Mouse (Mus musculus) liver, embryonic 14 days (tissue): Measurements from ENCODE around the gene Msn. TPM values are rescaled to one million over a fixed set of nuclear protein-coding genes. Genes with fewer than 3 reads are reported as not detected.

ENCODE experiments used
- polyA plus RNA-seq: library from polyadenylated mRNA; depleted of rRNA; stranded (reverse); fragments of >200 nt; gene quantifications from 2 replicates; pipeline ENCODE4 v1.2.3, GENCODE M21; 2012; rRNA removed

Msn gene
- polyA plus RNA-seq, result 32.3 and 37.2 TPM in 2 replicates

DNA sequence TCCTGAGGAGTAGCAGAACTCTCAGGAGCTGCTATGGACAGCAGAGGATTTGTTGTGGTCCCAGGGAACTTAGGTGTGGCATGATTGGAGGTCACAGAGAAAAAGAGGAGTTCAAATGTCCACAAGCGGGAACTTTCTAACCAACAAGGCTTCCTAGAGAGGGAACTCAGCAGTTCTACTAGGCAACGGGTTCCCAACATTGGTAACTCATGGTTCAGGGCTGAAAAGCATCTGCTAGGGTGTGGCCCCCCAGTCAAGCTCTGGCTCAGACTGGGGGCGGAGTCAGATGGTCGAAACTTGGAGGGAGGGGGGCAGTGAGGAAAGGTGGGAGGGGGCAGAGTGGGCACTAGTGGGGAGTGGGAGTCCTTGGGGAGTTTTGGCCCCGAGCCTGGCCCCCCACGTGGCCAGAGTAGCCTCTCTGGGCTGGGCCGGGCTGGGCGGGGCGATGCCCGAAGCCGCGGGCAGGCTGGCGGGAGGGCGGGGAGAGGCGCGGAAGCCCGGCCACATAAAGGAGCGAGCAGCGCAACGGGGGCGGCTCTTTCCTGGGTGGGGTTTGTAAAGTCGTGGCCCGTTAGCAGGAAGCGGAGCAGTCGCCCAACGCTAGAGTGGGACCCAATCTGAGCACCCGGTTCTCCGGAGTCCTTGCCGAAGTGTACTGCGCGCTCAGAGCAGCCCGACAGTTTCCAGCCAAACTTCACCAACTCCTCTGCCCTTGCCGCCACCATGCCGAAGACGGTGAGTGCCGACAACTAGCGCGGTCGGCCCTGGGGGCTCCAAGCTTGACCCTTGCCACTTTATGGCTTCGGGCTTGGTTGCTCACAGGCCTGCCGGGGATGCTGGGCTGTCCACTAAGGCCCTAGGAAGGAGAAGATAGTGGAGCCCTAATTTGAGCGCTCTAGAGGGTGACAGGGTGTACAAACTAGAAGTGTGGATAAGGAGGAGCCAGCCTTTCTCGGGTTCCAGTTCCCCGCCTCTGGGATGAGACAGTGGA is at the start of gene Msn:
Gene Msn (plus strand): TSS at position 534 of the 991 bp plus-strand sequence.

Other genes with a start within 250 kb of the Msn start
- gene Las1l, start 139.1 kb upstream of the Msn start, polyA plus RNA-seq, result 14.7 and 15.5 TPM in 2 replicates
- 0.16 and 0.21 TPM in 2 replicates for gene Vsig4, start 197.4 kb downstream of the Msn start, polyA plus RNA-seq